Mouse (Mus musculus): ENCODE data around the gene Cenpo. TPM values are rescaled to one million over a fixed set of nuclear protein-coding genes. Genes with fewer than 3 reads are reported as not detected.

Gene Cenpo
- polyA plus RNA-seq, 1 experiment from 2014 or later, result 15.4 TPM

- H3K4me1 ChIP-seq (ENCODE audit: control insufficient read depth, insufficient read depth, low read length), result no peaks in the 10 kb centered on the region
- H3K27ac ChIP-seq (ENCODE audit: low read depth, low read length), result no peak overlapping the region
- H3K4me2 ChIP-seq (replicated peaks; ENCODE audit: low read depth, low read length), result no peak overlapping the region
- 94% methylated on average over 11 of the region's 11 CpGs for WGBS
- ATAC-seq (ENCODE audit: low FRiP score, low TSS enrichment), result no peak
- no peaks in the 10 kb centered on the region for H3K27me3 ChIP-seq (ENCODE audit: control insufficient read depth, insufficient read depth, low read length)
- H3K4me3 ChIP-seq (ENCODE audit: low read length), result no peak overlapping the region
- H3K36me3 ChIP-seq (ENCODE audit: control insufficient read depth, insufficient read depth, low read length), result peaks cover 37% of the 10 kb centered on the region; the same call in 1 of the 2 replicates
- no peaks in the 10 kb centered on the region for H3K9me3 ChIP-seq (ENCODE audit: control insufficient read depth, low read length)
- H3K9ac ChIP-seq (ENCODE audit: low read depth, low read length), result no peak overlapping the region
Observed at GRCm38 (mm10) chr12:4206106-4206505, 28.0 kb downstream of the Cenpo start.

DNA sequence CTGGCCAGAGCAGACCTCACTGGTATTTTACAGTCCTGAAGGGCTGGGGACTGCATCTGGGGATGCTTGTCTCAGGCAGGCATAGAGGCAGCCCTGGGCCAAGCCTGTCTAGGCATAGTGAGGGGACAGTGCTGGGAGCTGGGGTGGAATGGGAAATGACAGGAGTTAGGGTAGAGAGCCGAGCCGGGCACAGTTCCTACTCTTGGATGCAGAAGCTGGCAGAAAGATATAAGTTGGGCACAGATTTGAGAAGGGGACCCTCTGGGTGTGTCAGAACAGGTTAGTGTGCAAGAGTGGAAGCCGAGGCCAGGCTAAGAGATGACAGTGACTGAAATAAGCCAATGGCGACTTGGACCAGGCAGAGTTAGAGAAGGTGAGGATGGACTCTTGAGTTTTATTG, 31.9 kb downstream of the Cenpo start:
- WGBS, result 95% methylated on average over 4 of the region's 4 CpGs
- ATAC-seq (ENCODE audit: low FRiP score, low TSS enrichment), result no peak; the same call in 1 of the 2 replicates
- no peak overlapping the region for H3K9ac ChIP-seq (ENCODE audit: low read depth, low read length)
- H3K4me3 ChIP-seq (ENCODE audit: low read length), result no peak overlapping the region
- no peaks in the 10 kb centered on the region for H3K4me1 ChIP-seq (ENCODE audit: control insufficient read depth, insufficient read depth, low read length)
- no peak overlapping the region for H3K27ac ChIP-seq (ENCODE audit: low read depth, low read length)
- no peaks in the 10 kb centered on the region for H3K27me3 ChIP-seq (ENCODE audit: control insufficient read depth, insufficient read depth, low read length)
- peaks cover 18% of the 10 kb centered on the region; the same call in 1 of the 2 replicates for H3K36me3 ChIP-seq (ENCODE audit: control insufficient read depth, insufficient read depth, low read length)
- H3K9me3 ChIP-seq (ENCODE audit: control insufficient read depth, low read length), result no peaks in the 10 kb centered on the region
- H3K4me2 ChIP-seq (replicated peaks; ENCODE audit: low read depth, low read length), result no peak overlapping the region

GRCm38 (mm10) chr12:4201454-4202200, 32.5 kb downstream of the Cenpo start:
- H3K9ac ChIP-seq (ENCODE audit: low read depth, low read length), result no peak overlapping the region
- no peak overlapping the region for H3K4me3 ChIP-seq (ENCODE audit: low read length)
- H3K36me3 ChIP-seq (ENCODE audit: control insufficient read depth, insufficient read depth, low read length), result peaks cover 17% of the 10 kb centered on the region; the same call in 1 of the 2 replicates
- no peak overlapping the region for H3K27ac ChIP-seq (ENCODE audit: low read depth, low read length)
- H3K27me3 ChIP-seq (ENCODE audit: control insufficient read depth, insufficient read depth, low read length), result no peaks in the 10 kb centered on the region
- ATAC-seq (ENCODE audit: low FRiP score, low TSS enrichment), result no peak
- no peaks in the 10 kb centered on the region for H3K9me3 ChIP-seq (ENCODE audit: control insufficient read depth, low read length)
- H3K4me1 ChIP-seq (ENCODE audit: control insufficient read depth, insufficient read depth, low read length), result no peaks in the 10 kb centered on the region
- WGBS, result 91% methylated on average over 13 of the region's 13 CpGs
- H3K4me2 ChIP-seq (replicated peaks; ENCODE audit: low read depth, low read length), result no peak overlapping the region

DNA sequence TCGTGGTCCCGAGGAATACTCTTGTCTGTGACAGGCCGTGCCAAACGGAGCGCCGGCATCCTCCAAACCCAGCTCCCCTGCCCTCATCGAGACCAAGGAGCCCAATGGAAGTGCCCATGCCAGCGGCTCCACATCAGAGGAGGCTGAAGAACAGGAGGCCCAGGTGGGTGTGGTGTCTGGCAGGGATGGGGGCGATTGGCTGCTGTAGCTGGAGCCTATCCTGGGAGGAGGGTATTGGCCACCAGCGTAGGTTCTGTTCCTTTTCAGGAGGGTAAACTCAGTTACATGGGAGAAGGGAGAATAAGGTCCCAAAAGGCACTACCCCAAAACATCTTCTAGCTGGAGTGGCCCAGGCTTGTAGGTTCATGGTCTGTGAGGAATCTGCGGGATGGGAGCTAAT, 34.8 kb downstream of the Cenpo start:
- H3K4me3 ChIP-seq (ENCODE audit: low read length), result no peak overlapping the region
- H3K9me3 ChIP-seq (ENCODE audit: control insufficient read depth, low read length), result no peaks in the 10 kb centered on the region
- no peak overlapping the region for H3K4me2 ChIP-seq (replicated peaks; ENCODE audit: low read depth, low read length)
- no peak for ATAC-seq (ENCODE audit: low FRiP score, low TSS enrichment)
- H3K27ac ChIP-seq (ENCODE audit: low read depth, low read length), result no peak overlapping the region
- H3K4me1 ChIP-seq (ENCODE audit: control insufficient read depth, insufficient read depth, low read length), result no peaks in the 10 kb centered on the region
- peaks cover 8% of the 10 kb centered on the region; the same call in 1 of the 2 replicates for H3K36me3 ChIP-seq (ENCODE audit: control insufficient read depth, insufficient read depth, low read length)
- 96% methylated on average over 11 of the region's 11 CpGs for WGBS
- H3K27me3 ChIP-seq (ENCODE audit: control insufficient read depth, insufficient read depth, low read length), result no peaks in the 10 kb centered on the region
- no peak overlapping the region for H3K9ac ChIP-seq (ENCODE audit: low read depth, low read length)

DNA sequence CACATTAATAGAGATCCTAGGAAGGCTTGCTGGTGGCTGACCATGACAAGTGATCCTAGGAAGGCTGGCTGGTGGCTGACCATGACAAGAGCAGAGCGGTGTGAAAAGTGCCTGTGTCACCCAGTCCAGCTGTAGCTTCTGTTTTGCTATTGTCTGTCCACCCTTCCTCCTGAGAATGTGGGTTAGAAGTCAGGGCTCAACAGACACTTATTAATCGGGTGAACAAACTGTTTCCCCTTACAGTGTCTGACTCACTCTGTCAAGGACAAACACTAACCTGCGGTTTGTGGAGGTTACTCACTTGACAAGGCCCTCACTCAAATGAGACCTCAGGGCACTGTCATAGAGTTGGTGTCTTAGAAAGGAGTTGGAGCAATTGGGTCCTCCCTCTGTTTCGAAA, 35.4 kb downstream of the Cenpo start:
- Histone ChIP-seq H3K27me3 (ENCODE audit: control insufficient read depth, insufficient read depth, low read length) (no peaks in the 10 kb centered on the region), H3K4me1 (ENCODE audit: control insufficient read depth, insufficient read depth, low read length) (no peaks in the 10 kb centered on the region), H3K4me2 (replicated peaks; ENCODE audit: low read depth, low read length) (no peak overlapping the region), H3K27ac (ENCODE audit: low read depth, low read length) (no peak overlapping the region), H3K9me3 (ENCODE audit: control insufficient read depth, low read length) (no peaks in the 10 kb centered on the region), H3K4me3 (ENCODE audit: low read length) (no peak overlapping the region), H3K9ac (ENCODE audit: low read depth, low read length) (no peak overlapping the region), H3K36me3 (ENCODE audit: control insufficient read depth, insufficient read depth, low read length) (peaks cover 5% of the 10 kb centered on the region; the same call in 1 of the 2 replicates)
- no peak for ATAC-seq (ENCODE audit: low FRiP score, low TSS enrichment)
- WGBS, result 91% methylated on average over 4 of the region's 4 CpGs

DNA sequence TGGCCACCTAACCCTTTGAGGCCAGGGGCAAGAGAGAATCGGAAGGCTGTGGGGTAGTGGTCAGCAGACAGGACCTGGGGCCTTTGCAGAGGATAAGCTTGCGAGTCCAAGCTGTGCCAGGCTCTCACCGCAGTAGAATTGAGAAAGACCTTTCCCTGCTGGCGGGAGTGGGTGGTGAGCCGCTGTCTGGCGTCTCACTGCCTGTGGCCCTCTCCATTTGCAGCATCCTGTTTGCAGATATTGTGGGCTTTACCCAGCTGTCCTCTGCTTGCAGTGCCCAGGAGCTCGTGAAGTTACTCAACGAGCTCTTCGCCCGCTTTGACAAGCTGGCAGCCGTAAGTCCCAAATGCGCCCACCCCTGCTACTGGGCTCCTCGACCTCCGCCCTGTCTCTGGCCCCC, 39.5 kb downstream of the Cenpo start:
- no peak overlapping the region for H3K4me3 ChIP-seq (ENCODE audit: low read length)
- H3K4me2 ChIP-seq (replicated peaks; ENCODE audit: low read depth, low read length), result no peak overlapping the region
- H3K4me1 ChIP-seq (ENCODE audit: control insufficient read depth, insufficient read depth, low read length), result peaks cover 9% of the 10 kb centered on the region; the same call in 1 of the 2 replicates
- H3K9me3 ChIP-seq (ENCODE audit: control insufficient read depth, low read length), result no peaks in the 10 kb centered on the region
- peaks cover 5% of the 10 kb centered on the region; the same call in 1 of the 2 replicates for H3K36me3 ChIP-seq (ENCODE audit: control insufficient read depth, insufficient read depth, low read length)
- no peak overlapping the region for H3K27ac ChIP-seq (ENCODE audit: low read depth, low read length)
- 92% methylated on average over 14 of the region's 14 CpGs for WGBS
- H3K27me3 ChIP-seq (ENCODE audit: control insufficient read depth, insufficient read depth, low read length), result no peaks in the 10 kb centered on the region
- ATAC-seq (ENCODE audit: low FRiP score, low TSS enrichment), result no peak
- H3K9ac ChIP-seq (ENCODE audit: low read depth, low read length), result no peak overlapping the region

GRCm38 (mm10) chr12:4193025-4193740, 40.9 kb downstream of the Cenpo start:
- H3K27me3 ChIP-seq (ENCODE audit: control insufficient read depth, insufficient read depth, low read length), result no peaks in the 10 kb centered on the region
- H3K27ac ChIP-seq (ENCODE audit: low read depth, low read length), result peak overlapping the region; percentile 52; the same call in 1 of the 2 replicates
- H3K4me1 ChIP-seq (ENCODE audit: control insufficient read depth, insufficient read depth, low read length), result peaks cover 18% of the 10 kb centered on the region
- ATAC-seq (ENCODE audit: low FRiP score, low TSS enrichment), result peak; percentile 21; the same call in 1 of the 2 replicates
- peaks cover 5% of the 10 kb centered on the region; the same call in 1 of the 2 replicates for H3K36me3 ChIP-seq (ENCODE audit: control insufficient read depth, insufficient read depth, low read length)
- no peak overlapping the region for H3K9ac ChIP-seq (ENCODE audit: low read depth, low read length)
- H3K4me2 ChIP-seq (replicated peaks; ENCODE audit: low read depth, low read length), result no peak overlapping the region
- no peaks in the 10 kb centered on the region for H3K9me3 ChIP-seq (ENCODE audit: control insufficient read depth, low read length)
- no peak overlapping the region for H3K4me3 ChIP-seq (ENCODE audit: low read length)
- 53% methylated on average over 10 of the region's 10 CpGs for WGBS

DNA sequence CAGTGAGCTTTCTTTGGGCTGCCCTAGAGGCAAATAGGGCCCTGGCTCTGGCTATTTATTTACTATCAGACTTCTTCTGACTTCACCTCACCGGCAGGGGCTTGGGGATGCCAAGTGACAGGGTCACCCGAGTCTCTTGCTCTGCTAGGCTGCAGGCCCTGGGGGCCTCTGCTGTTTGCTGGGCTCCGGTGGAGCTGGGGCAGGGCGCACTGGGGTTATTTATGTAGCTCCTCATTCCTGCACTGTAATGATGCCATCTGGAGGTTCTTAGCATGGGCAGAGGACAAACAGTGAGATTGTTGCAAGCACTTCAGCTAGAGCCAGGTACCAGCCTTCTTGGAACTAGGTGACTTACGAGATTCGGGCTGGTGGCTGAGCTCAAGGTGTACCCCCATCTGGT, 41.6 kb downstream of the Cenpo start:
- peak; percentile 37 for ATAC-seq (ENCODE audit: low FRiP score, low TSS enrichment)
- Histone ChIP-seq H3K27ac (ENCODE audit: low read depth, low read length) (peak overlapping the region; percentile 52; the same call in 1 of the 2 replicates), H3K27me3 (ENCODE audit: control insufficient read depth, insufficient read depth, low read length) (no peaks in the 10 kb centered on the region), H3K36me3 (ENCODE audit: control insufficient read depth, insufficient read depth, low read length) (no peaks in the 10 kb centered on the region), H3K9ac (ENCODE audit: low read depth, low read length) (no peak overlapping the region), H3K4me2 (replicated peaks; ENCODE audit: low read depth, low read length) (no peak overlapping the region), H3K4me3 (ENCODE audit: low read length) (no peak overlapping the region), H3K9me3 (ENCODE audit: control insufficient read depth, low read length) (no peaks in the 10 kb centered on the region), H3K4me1 (ENCODE audit: control insufficient read depth, insufficient read depth, low read length) (peaks cover 20% of the 10 kb centered on the region)
- 60% methylated on average over 6 of the region's 6 CpGs for WGBS

- no peak overlapping the region for H3K27ac ChIP-seq (ENCODE audit: low read depth, low read length)
- H3K27me3 ChIP-seq (ENCODE audit: control insufficient read depth, insufficient read depth, low read length), result no peaks in the 10 kb centered on the region
- no peak overlapping the region for H3K9ac ChIP-seq (ENCODE audit: low read depth, low read length)
- H3K4me1 ChIP-seq (ENCODE audit: control insufficient read depth, insufficient read depth, low read length), result peaks cover 26% of the 10 kb centered on the region
- no peaks in the 10 kb centered on the region for H3K36me3 ChIP-seq (ENCODE audit: control insufficient read depth, insufficient read depth, low read length)
- H3K4me2 ChIP-seq (replicated peaks; ENCODE audit: low read depth, low read length), result no peak overlapping the region
- no peak overlapping the region for H3K4me3 ChIP-seq (ENCODE audit: low read length)
- ATAC-seq (ENCODE audit: low FRiP score, low TSS enrichment), result no peak
- WGBS, result 42% methylated on average over 5 of the region's 5 CpGs
- no peaks in the 10 kb centered on the region for H3K9me3 ChIP-seq (ENCODE audit: control insufficient read depth, low read length)
Observed at GRCm38 (mm10) chr12:4189060-4189447, 45.0 kb downstream of the Cenpo start.
